Mouse (Mus musculus): Measurements from ENCODE around the gene Elf2. TPM values are rescaled to one million over a fixed set of nuclear protein-coding genes. Genes with fewer than 3 reads are reported as not detected.
A peak's percentile ranks its signal among the peaks of the same experiment; 100 is the strongest.

Elf2 gene
- polyA plus RNA-seq, 1 experiment, result 39.1 TPM

GRCm38 (mm10) chr3:51343260-51343659 lies 2.8 kb upstream of the Elf2 start:
- no peak overlapping the region for H3K4me3 ChIP-seq (replicated peaks; ENCODE audit: insufficient read depth, low read depth, low read length)
- no peak overlapping the region for H3K27ac ChIP-seq (ENCODE audit: insufficient read depth, low read length)
- DNase-seq, result no peak
- whole genome bisulfite sequencing, result 45% methylated on average over 4 of the region's 4 CpGs
- TF ChIP-seq CTCF (IDR thresholded peaks at IDR 0.05; ENCODE audit: borderline replicate concordance, insufficient read depth, low read depth, low read length) (no peak), POLR2A (IDR thresholded peaks at IDR 0.05; ENCODE audit: borderline replicate concordance, insufficient read depth, low read length) (no peak)
- H3K27me3 ChIP-seq (ENCODE audit: control insufficient read depth, insufficient read depth, low read length), result no peaks in the 10 kb centered on the region
- no peaks in the 10 kb centered on the region; the same call in 1 of the 2 replicates for H3K4me1 ChIP-seq (ENCODE audit: control insufficient read depth, insufficient read depth, low read length)

GRCm38 (mm10) chr3:51342152-51342551 lies 1.7 kb upstream of the Elf2 start:
- H3K4me1 ChIP-seq (ENCODE audit: control insufficient read depth, insufficient read depth, low read length), result no peaks in the 10 kb centered on the region; the same call in 1 of the 2 replicates
- no peaks in the 10 kb centered on the region for H3K27me3 ChIP-seq (ENCODE audit: control insufficient read depth, insufficient read depth, low read length)

GRCm38 (mm10) chr3:51341268-51342081 lies 1.0 kb upstream of the Elf2 start:
- Histone ChIP-seq H3K27ac (ENCODE audit: insufficient read depth, low read length) (peak overlapping the region; percentile 74), H3K4me1 (ENCODE audit: control insufficient read depth, insufficient read depth, low read length) (no peaks in the 10 kb centered on the region; the same call in 1 of the 2 replicates), H3K4me3 (replicated peaks; ENCODE audit: insufficient read depth, low read depth, low read length) (peak overlapping the region; percentile 95), H3K27me3 (ENCODE audit: control insufficient read depth, insufficient read depth, low read length) (no peaks in the 10 kb centered on the region)
- TF ChIP-seq POLR2A (IDR thresholded peaks at IDR 0.05; ENCODE audit: borderline replicate concordance, insufficient read depth, low read length) (no peak), CTCF (IDR thresholded peaks at IDR 0.05; ENCODE audit: borderline replicate concordance, insufficient read depth, low read depth, low read length) (no peak)
- WGBS, result 1% methylated on average over 82 of the region's 86 CpGs
- peak; percentile 86 to 88 for DNase-seq

More at GRCm38 (mm10) chr3:51342152-51342551, 1.7 kb upstream of the Elf2 start:
- WGBS, result 20% methylated on average over 9 of the region's 9 CpGs
- Histone ChIP-seq H3K27ac (ENCODE audit: insufficient read depth, low read length) (no peak overlapping the region), H3K4me3 (replicated peaks; ENCODE audit: insufficient read depth, low read depth, low read length) (peak overlapping the region; percentile 83)
- no peak for TF ChIP-seq POLR2A (IDR thresholded peaks at IDR 0.05; ENCODE audit: borderline replicate concordance, insufficient read depth, low read length)
- no peak for TF ChIP-seq CTCF (IDR thresholded peaks at IDR 0.05; ENCODE audit: borderline replicate concordance, insufficient read depth, low read depth, low read length)
- DNase-seq, result no peak

GRCm38 (mm10) chr3:51339734-51340551 lies 520 bp downstream of the Elf2 start:
- H3K4me3 ChIP-seq (replicated peaks; ENCODE audit: insufficient read depth, low read depth, low read length), result peak overlapping the region; percentile 95
- H3K27ac ChIP-seq (ENCODE audit: insufficient read depth, low read length), result peak overlapping the region; percentile 92
- DNase-seq, result peak; percentile 61 to 69
- no peak for TF ChIP-seq CTCF (IDR thresholded peaks at IDR 0.05; ENCODE audit: borderline replicate concordance, insufficient read depth, low read depth, low read length)
- no peak for TF ChIP-seq POLR2A (IDR thresholded peaks at IDR 0.05; ENCODE audit: borderline replicate concordance, insufficient read depth, low read length)
- under 1% methylated on average over 98 of the region's 113 CpGs for WGBS
- H3K27me3 ChIP-seq (ENCODE audit: control insufficient read depth, insufficient read depth, low read length), result no peaks in the 10 kb centered on the region
- no peaks in the 10 kb centered on the region; the same call in 1 of the 2 replicates for H3K4me1 ChIP-seq (ENCODE audit: control insufficient read depth, insufficient read depth, low read length)

GRCm38 (mm10) chr3:51339378-51339733 lies 1.1 kb downstream of the Elf2 start:
- DNase-seq, result no peak
- H3K4me3 ChIP-seq (replicated peaks; ENCODE audit: insufficient read depth, low read depth, low read length), result peak overlapping the region; percentile 95
- TF ChIP-seq POLR2A (IDR thresholded peaks at IDR 0.05; ENCODE audit: borderline replicate concordance, insufficient read depth, low read length) (no peak), CTCF (IDR thresholded peaks at IDR 0.05; ENCODE audit: borderline replicate concordance, insufficient read depth, low read depth, low read length) (no peak)
- H3K27me3 ChIP-seq (ENCODE audit: control insufficient read depth, insufficient read depth, low read length), result no peaks in the 10 kb centered on the region
- WGBS, result 3% methylated on average over 9 of the region's 9 CpGs
- H3K27ac ChIP-seq (ENCODE audit: insufficient read depth, low read length), result no peak overlapping the region; the same call in 1 of the 2 replicates
- H3K4me1 ChIP-seq (ENCODE audit: control insufficient read depth, insufficient read depth, low read length), result no peaks in the 10 kb centered on the region; the same call in 1 of the 2 replicates

GRCm38 (mm10) chr3:51335378-51335777 lies 5.1 kb downstream of the Elf2 start:
- Histone ChIP-seq H3K4me3 (replicated peaks; ENCODE audit: insufficient read depth, low read depth, low read length) (no peak overlapping the region), H3K27me3 (ENCODE audit: control insufficient read depth, insufficient read depth, low read length) (no peaks in the 10 kb centered on the region), H3K27ac (ENCODE audit: insufficient read depth, low read length) (no peak overlapping the region), H3K4me1 (ENCODE audit: control insufficient read depth, insufficient read depth, low read length) (peaks cover 8% of the 10 kb centered on the region)
- TF ChIP-seq CTCF (IDR thresholded peaks at IDR 0.05; ENCODE audit: borderline replicate concordance, insufficient read depth, low read depth, low read length) (no peak), POLR2A (IDR thresholded peaks at IDR 0.05; ENCODE audit: borderline replicate concordance, insufficient read depth, low read length) (no peak)
- WGBS, result 90% methylated on average over 8 of the region's 8 CpGs
- no peak for DNase-seq

GRCm38 (mm10) chr3:51333950-51334349 lies 6.5 kb downstream of the Elf2 start:
- Histone ChIP-seq H3K27me3 (ENCODE audit: control insufficient read depth, insufficient read depth, low read length) (no peaks in the 10 kb centered on the region), H3K27ac (ENCODE audit: insufficient read depth, low read length) (no peak overlapping the region), H3K4me1 (ENCODE audit: control insufficient read depth, insufficient read depth, low read length) (peaks cover 8% of the 10 kb centered on the region), H3K4me3 (replicated peaks; ENCODE audit: insufficient read depth, low read depth, low read length) (no peak overlapping the region)
- TF ChIP-seq CTCF (IDR thresholded peaks at IDR 0.05; ENCODE audit: borderline replicate concordance, insufficient read depth, low read depth, low read length) (no peak), POLR2A (IDR thresholded peaks at IDR 0.05; ENCODE audit: borderline replicate concordance, insufficient read depth, low read length) (no peak)
- 72% methylated on average over 6 of the region's 6 CpGs for WGBS
- no peak for DNase-seq
